Mouse (Mus musculus) embryonic facial prominence, embryonic 15.5 days (tissue): ENCODE measurements at regions not wholly inside any gene's neighbourhood (a gene's known extent, or its start where the extent isn't known, plus 50 kb on each side); places are given as distances from the start of the nearest gene placed in this dataset.
A peak's percentile ranks its signal among the peaks of the same experiment; 100 is the strongest.

Experiments used
- ATAC-seq: fragments of 200-750 bp; cut with Nextera tagmentation; 2 replicates; pipeline ENCODE4 v1.8.0; 2017; ENCODE audit warnings: low read depth, moderate TSS enrichment; ENCODE audit not compliant: insufficient number of reproducible peaks, low FRiP score, low TSS enrichment
- H3K27ac ChIP-seq: fragments of 300-500 bp; sonication (generic); replicated peaks from 2 replicates; pipeline ENCODE4 v1.5.1; 2015; ENCODE audit warnings: mild to moderate bottlenecking, inconsistent platforms
- H3K27me3 ChIP-seq: fragments of 300-500 bp; sonication (generic); 2 replicates; pipeline ENCODE4 v1.6.1; 2015; ENCODE audit warnings: inconsistent platforms
- H3K36me3 ChIP-seq: fragments of 300-500 bp; sonication (generic); 2 replicates; pipeline ENCODE4 v1.6.1; 2015; ENCODE audit warnings: mild to moderate bottlenecking, inconsistent platforms
- H3K4me1 ChIP-seq: fragments of 300-500 bp; sonication (generic); 2 replicates; pipeline ENCODE4 v1.6.1; 2015; ENCODE audit warnings: inconsistent platforms
- H3K4me2 ChIP-seq: fragments of 300-500 bp; sonication (generic); replicated peaks from 2 replicates; pipeline ENCODE4 v1.6.1; 2015; ENCODE audit warnings: mild to moderate bottlenecking, inconsistent platforms
- H3K4me3 ChIP-seq: fragments of 300-500 bp; sonication (generic); replicated peaks from 2 replicates; pipeline ENCODE4 v1.5.1; 2015; ENCODE audit warnings: mild to moderate bottlenecking, inconsistent platforms
- H3K9ac ChIP-seq: fragments of 300-500 bp; sonication (generic); 2 replicates; pipeline ENCODE4 v1.6.1; 2015; ENCODE audit warnings: inconsistent platforms
- H3K9me3 ChIP-seq: fragments of 300-500 bp; sonication (generic); replicated peaks from 2 replicates; pipeline ENCODE4 v1.6.1; 2016; ENCODE audit warnings: inconsistent platforms
- WGBS: fragments of 180-500 bp; shearing (Covaris S2); methylation state at CpG from one replicate; pipeline ENCODE4 v1.1.7; 2015; 5-methylcytosine and 5-hydroxymethylcytosine counted together

DNA sequence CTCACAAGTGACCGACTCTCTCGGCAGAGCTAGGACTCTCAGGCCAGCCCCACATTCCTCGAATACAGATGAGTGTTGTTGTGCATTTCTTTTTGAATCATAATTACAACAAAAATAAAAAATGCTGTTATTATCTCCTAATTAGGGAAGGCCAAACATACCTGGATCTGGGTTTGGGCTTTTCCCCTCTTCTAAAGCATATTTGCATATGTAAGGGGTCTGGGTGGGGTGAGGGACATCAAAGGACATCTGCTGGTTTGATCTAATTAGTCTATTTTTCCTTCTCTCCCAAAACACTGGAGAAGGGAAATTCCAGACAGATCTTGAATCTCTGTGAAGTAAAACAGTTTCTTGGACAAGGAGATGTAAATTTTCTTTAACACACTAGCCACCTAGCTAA, 85.3 kb downstream of the Tfap2a start:
- WGBS, result 60% methylated on average over 3 of the region's 3 CpGs
- Histone ChIP-seq H3K27ac (no peak overlapping the region), H3K27me3 (peaks cover 3% of the 10 kb centered on the region), H3K9ac (no peak overlapping the region), H3K9me3 (no peaks in the 10 kb centered on the region), H3K4me3 (no peak overlapping the region), H3K36me3 (no peaks in the 10 kb centered on the region), H3K4me1 (no peaks in the 10 kb centered on the region; the same call in 1 of the 2 replicates), H3K4me2 (no peak overlapping the region)
- no peak for ATAC-seq

DNA sequence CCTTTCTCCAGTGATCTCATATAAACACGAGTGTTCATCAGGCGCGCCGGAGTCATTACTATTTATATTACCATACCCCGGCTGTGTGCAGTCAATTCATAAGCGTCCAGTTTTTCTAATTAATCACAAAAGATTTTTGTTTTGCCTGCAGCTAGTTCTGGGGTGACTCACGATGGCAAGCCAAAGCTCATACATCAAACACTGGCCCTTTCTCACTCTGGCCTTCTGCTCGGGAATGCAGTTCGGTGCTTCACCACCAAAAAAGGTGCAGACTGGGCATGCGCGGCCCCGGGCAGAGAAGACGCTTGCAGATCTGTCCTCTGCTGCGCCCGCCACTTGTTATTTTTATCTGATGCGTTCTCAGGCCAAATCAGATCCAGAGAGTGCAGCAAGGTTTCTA, 87.1 kb downstream of the Tfap2a start:
- WGBS, result 24% methylated on average over 16 of the region's 16 CpGs
- Histone ChIP-seq H3K27ac (no peak overlapping the region), H3K4me2 (peak overlapping the region; percentile 40), H3K4me3 (peak overlapping the region; percentile 16; the same call in 1 of the 2 replicates), H3K9ac (no peak overlapping the region), H3K36me3 (no peaks in the 10 kb centered on the region), H3K27me3 (peaks cover 3% of the 10 kb centered on the region), H3K9me3 (no peaks in the 10 kb centered on the region), H3K4me1 (no peaks in the 10 kb centered on the region; the same call in 1 of the 2 replicates)
- ATAC-seq, result no peak

DNA sequence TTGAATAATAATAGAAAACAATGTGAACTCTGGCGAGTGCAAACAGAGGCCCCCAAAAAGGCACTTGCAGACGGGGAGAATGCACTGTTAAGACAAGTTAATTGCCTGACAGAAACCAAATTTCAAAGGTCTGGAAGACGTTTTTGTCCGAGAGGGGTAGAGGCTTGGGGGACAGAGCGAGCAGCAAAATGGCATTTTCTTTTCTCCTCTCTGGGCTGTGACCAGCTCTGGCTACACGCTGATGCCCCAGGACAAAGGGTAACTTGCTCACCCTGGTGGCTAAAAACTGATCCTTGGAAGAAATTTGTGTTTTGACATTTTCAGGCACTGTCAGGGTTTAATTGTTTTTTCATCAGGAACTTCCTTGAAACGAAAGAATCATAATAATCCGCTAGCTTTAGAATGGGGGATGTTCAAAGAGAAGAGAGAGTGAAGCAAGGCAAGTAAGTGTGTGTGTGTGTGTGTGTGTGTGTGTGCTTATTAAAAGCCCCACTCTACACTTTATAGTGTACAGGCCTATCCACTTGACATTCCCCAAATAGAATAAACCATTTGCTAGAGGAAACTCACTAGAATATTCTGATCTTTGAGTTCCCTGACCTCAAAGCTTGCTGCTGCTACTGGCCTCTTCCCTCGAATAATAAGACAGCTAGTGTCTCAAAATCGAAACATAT, 88.0 kb downstream of the Tfap2a start:
- no peak for ATAC-seq
- WGBS, result 37% methylated on average over 10 of the region's 10 CpGs
- Histone ChIP-seq H3K9ac (no peak overlapping the region), H3K9me3 (no peaks in the 10 kb centered on the region), H3K27ac (no peak overlapping the region), H3K4me2 (no peak overlapping the region), H3K4me1 (no peaks in the 10 kb centered on the region; the same call in 1 of the 2 replicates), H3K36me3 (no peaks in the 10 kb centered on the region), H3K4me3 (no peak overlapping the region), H3K27me3 (peaks cover 3% of the 10 kb centered on the region)

DNA sequence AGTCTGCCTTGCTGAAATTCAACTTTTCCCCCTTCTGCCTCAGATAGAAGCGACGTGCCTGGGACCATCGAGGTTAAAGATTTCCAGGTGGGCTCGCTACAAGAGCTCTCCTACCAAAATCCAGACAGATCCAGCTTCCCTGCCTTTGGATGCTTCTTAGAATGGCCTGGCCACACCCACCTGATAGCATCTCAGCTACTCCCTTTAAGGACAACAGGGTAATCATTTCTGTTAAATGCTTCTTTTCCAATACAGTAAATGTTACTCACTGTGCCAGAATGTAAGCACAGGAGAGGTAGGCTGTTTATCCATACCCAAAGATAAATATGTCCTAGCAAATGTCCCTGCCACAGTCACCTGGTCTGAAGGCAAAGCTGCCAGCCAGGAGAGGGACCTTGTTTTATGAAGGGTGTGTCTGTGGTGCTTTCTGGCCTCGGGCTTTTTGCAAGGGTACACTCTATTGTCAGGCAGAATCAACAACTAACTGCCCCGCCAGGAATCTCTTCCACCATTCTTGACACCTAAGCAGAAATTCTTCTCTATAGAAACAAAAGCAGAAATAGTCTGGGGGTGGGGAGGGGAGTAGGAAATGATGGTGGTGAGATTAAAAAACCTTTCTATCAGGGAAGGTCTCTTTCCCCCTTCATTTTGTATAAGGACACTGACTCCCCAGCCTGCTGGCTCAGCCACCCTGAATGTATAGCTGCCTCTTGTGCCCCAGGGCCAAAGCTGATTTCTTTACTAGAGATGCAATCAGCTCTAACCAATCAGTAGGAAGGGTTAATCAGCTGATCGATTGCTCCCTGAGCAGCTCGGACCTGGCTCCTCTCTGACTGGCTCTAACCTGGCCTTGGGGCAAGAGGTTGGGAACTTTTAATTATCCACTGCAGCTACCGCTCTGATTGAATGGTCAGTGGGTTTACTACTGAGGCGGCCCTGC, 88.8 kb downstream of the Tfap2a start:
- ATAC-seq, result no peak
- Histone ChIP-seq H3K27ac (no peak overlapping the region), H3K4me2 (no peak overlapping the region), H3K4me3 (no peak overlapping the region), H3K4me1 (no peaks in the 10 kb centered on the region; the same call in 1 of the 2 replicates), H3K27me3 (peaks cover 3% of the 10 kb centered on the region), H3K9ac (no peak overlapping the region), H3K9me3 (no peaks in the 10 kb centered on the region), H3K36me3 (no peaks in the 10 kb centered on the region)
- 34% methylated on average over 10 of the region's 10 CpGs for WGBS

DNA sequence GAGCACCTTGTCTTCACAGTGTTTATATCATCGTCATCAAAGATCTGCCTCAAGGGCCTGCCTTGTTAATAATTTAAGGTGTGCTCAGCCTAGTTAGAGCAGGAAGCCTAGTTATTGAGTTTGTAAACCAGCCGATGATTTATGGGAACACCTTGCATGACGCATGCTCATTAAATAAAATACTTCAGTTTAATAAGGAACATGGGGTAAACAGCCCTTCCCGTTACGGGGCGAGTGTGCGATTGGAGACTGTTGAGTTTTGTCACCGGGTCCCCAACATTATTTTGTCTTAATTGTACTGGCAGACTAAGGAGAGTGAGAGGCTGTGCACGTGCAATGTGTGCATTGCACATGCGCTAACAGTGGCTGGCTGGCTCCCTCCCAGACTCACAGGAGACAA, 92.0 kb downstream of the Tfap2a start:
- Histone ChIP-seq H3K4me2 (no peak overlapping the region), H3K9ac (no peak overlapping the region), H3K9me3 (no peaks in the 10 kb centered on the region), H3K4me3 (no peak overlapping the region), H3K4me1 (no peaks in the 10 kb centered on the region; the same call in 1 of the 2 replicates), H3K27ac (no peak overlapping the region), H3K36me3 (no peaks in the 10 kb centered on the region), H3K27me3 (no peaks in the 10 kb centered on the region; the same call in 1 of the 2 replicates)
- ATAC-seq, result no peak
- WGBS, result 83% methylated on average over 10 of the region's 10 CpGs

DNA sequence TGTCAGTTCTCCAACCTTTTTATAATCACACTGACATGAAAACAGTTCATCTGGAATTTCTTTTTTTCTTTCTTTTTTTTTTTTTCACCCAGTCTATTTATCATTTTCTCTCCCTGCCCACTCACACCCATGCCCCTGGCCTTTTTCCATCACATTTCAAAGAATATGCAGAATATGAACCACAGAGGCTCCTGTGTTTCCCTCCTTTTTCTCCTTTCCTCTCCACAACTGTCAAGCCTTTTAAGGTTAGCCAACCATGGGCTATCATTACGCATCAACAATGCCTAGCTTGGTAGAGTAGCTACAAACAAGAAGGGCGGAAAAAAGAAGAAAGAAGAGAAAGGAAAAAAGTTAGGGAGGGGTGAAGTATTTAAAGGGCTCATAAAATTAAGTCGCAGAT, 92.5 kb downstream of the Tfap2a start:
- Histone ChIP-seq H3K4me3 (no peak overlapping the region), H3K4me2 (no peak overlapping the region), H3K4me1 (no peaks in the 10 kb centered on the region; the same call in 1 of the 2 replicates), H3K27me3 (no peaks in the 10 kb centered on the region; the same call in 1 of the 2 replicates), H3K9ac (no peak overlapping the region), H3K27ac (no peak overlapping the region), H3K9me3 (no peaks in the 10 kb centered on the region), H3K36me3 (no peaks in the 10 kb centered on the region)
- 82% methylated on average over 3 of the region's 3 CpGs for WGBS
- no peak for ATAC-seq

DNA sequence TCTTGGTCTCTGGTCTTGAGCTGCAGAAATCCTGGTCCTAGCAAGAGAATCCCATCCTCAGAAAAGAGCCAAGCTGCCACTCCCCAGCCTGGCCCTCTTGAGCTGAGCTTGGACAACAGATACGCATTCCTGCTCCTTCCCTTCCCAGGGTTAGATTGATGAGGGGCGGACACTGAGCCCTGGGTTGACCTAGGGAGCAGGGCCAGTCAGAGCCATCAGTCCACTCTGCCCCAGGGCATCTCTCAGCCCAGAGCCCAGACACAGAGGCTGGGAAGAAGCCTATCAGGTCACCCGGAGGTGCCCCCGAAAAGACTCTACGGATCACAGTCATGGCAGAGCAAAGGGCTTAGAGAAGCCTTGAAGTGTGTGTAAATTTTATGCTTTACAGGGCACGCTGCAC, 95.2 kb downstream of the Tfap2a start:
- Histone ChIP-seq H3K9ac (no peak overlapping the region), H3K4me1 (no peaks in the 10 kb centered on the region), H3K9me3 (no peaks in the 10 kb centered on the region), H3K4me3 (no peak overlapping the region), H3K27ac (no peak overlapping the region), H3K27me3 (no peaks in the 10 kb centered on the region), H3K4me2 (no peak overlapping the region), H3K36me3 (no peaks in the 10 kb centered on the region)
- ATAC-seq, result no peak
- WGBS, result 30% methylated on average over 6 of the region's 6 CpGs

DNA sequence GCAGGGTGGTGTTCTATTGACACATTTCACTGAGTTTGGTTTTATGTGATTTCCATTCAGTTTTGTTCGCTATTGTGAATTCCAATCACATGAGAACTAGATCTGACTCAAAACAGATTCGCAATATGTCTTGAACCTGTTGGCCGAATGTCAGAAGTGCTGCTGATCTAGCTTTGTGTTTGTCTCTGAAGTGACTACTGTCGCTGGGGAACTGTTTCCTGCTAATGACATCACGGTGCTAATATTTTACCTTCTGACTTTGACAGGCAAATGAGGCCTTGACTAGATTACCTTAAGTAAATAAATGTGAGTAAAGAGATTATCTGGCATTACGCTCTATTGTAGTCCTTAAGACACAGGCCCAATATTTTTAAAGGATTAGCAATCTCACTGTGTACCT, 100.9 kb downstream of the Tfap2a start:
- ATAC-seq, result no peak
- no peaks in the 10 kb centered on the region for H3K4me1 ChIP-seq
- no peaks in the 10 kb centered on the region for H3K36me3 ChIP-seq
- no peak overlapping the region for H3K4me2 ChIP-seq
- H3K9ac ChIP-seq, result no peak overlapping the region
- H3K9me3 ChIP-seq, result no peaks in the 10 kb centered on the region
- H3K27ac ChIP-seq, result no peak overlapping the region
- no peaks in the 10 kb centered on the region for H3K27me3 ChIP-seq
- no peak overlapping the region for H3K4me3 ChIP-seq
- 71% methylated on average over 6 of the region's 6 CpGs for WGBS

DNA sequence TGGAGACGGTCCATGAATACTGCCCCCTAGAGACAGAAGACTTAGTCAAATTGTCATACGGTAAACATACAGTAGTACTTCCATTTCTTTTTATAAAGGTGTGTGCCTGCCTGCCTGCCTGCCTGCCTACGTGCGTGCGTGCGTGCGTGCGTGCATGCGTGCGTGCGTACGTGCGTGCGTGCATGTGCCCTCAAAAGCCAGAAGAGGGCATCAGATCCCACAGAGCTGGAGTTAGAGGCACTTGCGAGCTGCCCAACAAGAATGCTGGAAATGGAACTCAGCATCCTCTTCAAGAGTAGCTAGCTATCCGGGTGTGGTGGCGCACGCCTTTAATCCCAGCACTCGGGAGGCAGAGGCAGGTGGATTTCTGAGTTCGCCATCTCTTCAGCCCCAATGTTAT, 120.3 kb downstream of the Tfap2a start:
- Histone ChIP-seq H3K4me2 (no peak overlapping the region), H3K9me3 (0 out of 2 replicates have a peak, but pooled peaks cover 3% of the 10 kb centered on the region), H3K27me3 (no peaks in the 10 kb centered on the region), H3K4me3 (no peak overlapping the region), H3K36me3 (no peaks in the 10 kb centered on the region), H3K4me1 (no peaks in the 10 kb centered on the region), H3K27ac (no peak overlapping the region), H3K9ac (no peak overlapping the region)
- no peak for ATAC-seq
- WGBS, result 97% methylated on average over 20 of the region's 20 CpGs

DNA sequence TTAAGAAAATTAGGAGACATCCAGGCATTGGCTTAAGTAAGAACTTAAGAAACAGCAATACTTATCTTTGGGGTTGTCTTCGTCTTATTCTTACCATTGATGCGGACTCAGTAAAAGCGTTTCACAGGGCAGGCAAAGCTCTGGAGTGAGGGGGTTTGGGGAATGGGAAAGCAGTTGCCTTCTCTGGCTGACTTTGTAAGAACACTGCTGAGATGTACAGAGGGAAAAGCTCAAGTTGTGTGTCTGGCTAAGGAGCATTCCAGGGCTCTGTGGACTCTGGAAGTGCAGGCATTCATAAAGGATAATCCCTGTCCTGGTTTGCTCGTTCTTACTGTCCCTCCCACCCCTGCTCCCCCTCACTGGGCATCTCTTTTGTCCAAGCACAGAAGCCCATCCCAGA, 129.7 kb downstream of the Tfap2a start:
- ATAC-seq, result no peak
- Histone ChIP-seq H3K27ac (no peak overlapping the region), H3K9me3 (no peaks in the 10 kb centered on the region), H3K36me3 (no peaks in the 10 kb centered on the region), H3K4me3 (no peak overlapping the region), H3K27me3 (no peaks in the 10 kb centered on the region), H3K4me1 (peaks cover 8% of the 10 kb centered on the region; the same call in 1 of the 2 replicates), H3K9ac (no peak overlapping the region), H3K4me2 (no peak overlapping the region)
- 75% methylated on average over 4 of the region's 4 CpGs for WGBS

DNA sequence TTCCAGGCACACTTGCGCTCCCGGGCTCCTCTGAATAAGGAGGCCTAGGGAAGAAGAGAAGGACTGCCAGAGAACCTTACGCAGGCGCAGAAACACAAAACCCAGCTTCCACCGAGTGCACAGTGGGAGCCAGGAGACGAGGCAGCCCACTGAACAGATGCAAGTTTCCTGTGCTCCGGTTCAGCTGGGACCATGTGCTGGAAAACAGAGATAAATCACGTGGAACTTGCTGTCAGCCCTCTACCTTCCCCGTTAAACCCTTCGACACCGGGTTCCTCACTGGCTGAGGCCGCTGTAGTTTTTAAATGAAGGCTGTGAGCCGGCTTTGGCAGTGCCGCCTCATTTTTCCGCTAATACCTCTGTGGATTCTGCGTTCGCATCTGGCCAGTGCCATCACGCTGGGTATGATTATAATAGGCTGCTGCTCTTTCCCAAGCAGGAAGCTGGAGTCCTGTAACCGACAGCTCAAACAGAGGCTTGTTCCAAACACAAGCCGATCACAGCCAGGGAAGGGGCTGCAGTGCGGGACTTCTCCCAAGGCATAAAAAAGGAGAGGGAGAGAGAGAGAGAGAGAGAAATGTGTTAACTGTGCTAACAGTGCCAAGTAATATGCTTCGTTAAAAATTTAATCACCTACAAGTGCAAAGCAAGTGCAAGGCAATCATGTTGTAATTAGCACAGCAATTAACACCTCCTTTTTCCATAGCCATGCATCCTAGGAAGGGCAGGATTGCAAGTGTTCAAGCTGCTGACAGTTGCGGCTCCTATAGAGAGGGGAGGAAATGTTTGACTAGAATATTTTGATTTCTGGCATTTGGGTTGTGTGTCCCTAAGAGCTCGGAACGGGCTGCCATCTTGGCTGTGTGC, 131.5 kb downstream of the Tfap2a start:
- 31% methylated on average over 25 of the region's 25 CpGs for WGBS
- H3K27me3 ChIP-seq, result no peaks in the 10 kb centered on the region
- H3K9me3 ChIP-seq, result no peaks in the 10 kb centered on the region
- H3K4me3 ChIP-seq, result peak overlapping the region; percentile 32
- H3K27ac ChIP-seq, result peak overlapping the region; percentile 39; the same call in 1 of the 2 replicates
- no peaks in the 10 kb centered on the region for H3K36me3 ChIP-seq
- H3K4me1 ChIP-seq, result peaks cover 8% of the 10 kb centered on the region; the same call in 1 of the 2 replicates
- ATAC-seq, result no peak; the same call in 1 of the 2 replicates
- peak overlapping the region; percentile 53 for H3K4me2 ChIP-seq
- H3K9ac ChIP-seq, result no peak overlapping the region
